26 mouse cellular contexts compared by ENCODE assay signal in the genomic region with DNA sequence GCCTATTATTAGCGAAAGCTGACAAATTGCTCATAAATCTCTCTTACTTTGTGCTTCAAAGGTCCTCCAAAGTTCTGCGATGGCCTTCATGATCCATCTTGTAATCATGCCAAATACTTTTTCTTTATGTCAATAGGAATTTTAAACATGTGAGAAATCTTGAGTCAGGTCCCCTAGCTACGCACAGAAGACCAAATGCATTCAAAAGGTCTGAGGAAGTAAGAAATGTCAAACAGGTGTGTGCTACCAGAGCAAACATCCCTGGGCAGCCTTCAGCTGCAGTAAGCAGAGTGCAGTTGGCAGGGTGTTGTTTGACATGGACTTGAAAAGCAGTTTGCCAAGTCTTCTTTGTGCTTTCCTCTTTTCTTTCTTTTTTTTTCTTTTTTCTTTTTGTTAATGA.
"Had no signal": no experiment of that assay in that cellular context is flagged by ENCODE, and none has a peak within 500 bp of the region (broad histone marks: within the 10 kb centered on the region; RNA-seq: fewer than 3 reads in every experiment).

No protein-coding gene starts in this region.

- DNase-seq: gastrocnemius, adult 2 months; gastrocnemius, postnatal 10 days; gastrocnemius, postnatal 25 days; heart, adult 18-20 months; heart, postnatal 10 days; heart, postnatal 4 days; kidney, adult 18-20 months; kidney, adult 8-10 months; kidney, postnatal 14 days; kidney, postnatal 36 days; layer of hippocampus, adult 9-11 months; layer of hippocampus, postnatal 36 days; liver had no signal

- H3K36me3 ChIP-seq: heart, embryonic 10.5 days; heart, embryonic 12.5 days; hindbrain, embryonic 10.5 days; hindbrain, embryonic 12.5 days; intestine, embryonic 15.5 days; kidney, embryonic 15.5 days; limb, embryonic 10.5 days; limb, embryonic 12.5 days had no signal

- ATAC-seq: hindbrain, embryonic 16.5 days; inflammation-experienced regulatory T-cells, adult 6 months; intestine, embryonic 15.5 days; intestine, postnatal 0 days had no signal

- H3K4me3 ChIP-seq: gastrocnemius, adult 2 months; heart, embryonic 10.5 days; heart, embryonic 12.5 days; hindbrain, embryonic 10.5 days; hindbrain, embryonic 12.5 days; intestine, embryonic 15.5 days; kidney, embryonic 15.5 days; limb, embryonic 10.5 days; limb, embryonic 12.5 days had no signal

- H3K4me2 ChIP-seq: heart, embryonic 12.5 days; hindbrain, embryonic 12.5 days; hindbrain, embryonic 14.5 days; intestine, embryonic 15.5 days; kidney, embryonic 15.5 days; limb, embryonic 12.5 days had no signal

- H3K9ac ChIP-seq: heart, embryonic 12.5 days; hindbrain, embryonic 12.5 days; hindbrain, embryonic 14.5 days; intestine, embryonic 15.5 days; kidney, embryonic 15.5 days; limb, embryonic 12.5 days had no signal

- H3K4me1 ChIP-seq: hindbrain, embryonic 10.5 days; hindbrain, embryonic 12.5 days; intestine, embryonic 15.5 days; kidney, embryonic 15.5 days; limb, embryonic 10.5 days; limb, embryonic 12.5 days had no signal

- H3K9me3 ChIP-seq: heart, embryonic 10.5 days; heart, embryonic 12.5 days; hindbrain, embryonic 10.5 days; hindbrain, embryonic 12.5 days; intestine, embryonic 15.5 days; kidney, embryonic 15.5 days; limb, embryonic 10.5 days; limb, embryonic 12.5 days had no signal

- H3K27me3 ChIP-seq: heart, embryonic 12.5 days; hindbrain, embryonic 12.5 days; intestine, embryonic 15.5 days; kidney, embryonic 15.5 days; limb, embryonic 12.5 days had no signal

- H3K27ac ChIP-seq: gastrocnemius, adult 2 months; heart, embryonic 10.5 days; hindbrain, embryonic 10.5 days; hindbrain, embryonic 12.5 days; hindbrain, embryonic 14.5 days; intestine, embryonic 15.5 days; kidney, embryonic 15.5 days; kidney, postnatal 0 days; limb, embryonic 10.5 days; limb, embryonic 12.5 days had no signal
